Mouse (Mus musculus) effector memory CD4-positive, alpha-beta T cell, adult 5 months (primary cell): ENCODE measurements around the gene BC035947. TPM values are rescaled to one million over a fixed set of nuclear protein-coding genes. Genes with fewer than 3 reads are reported as not detected.

ENCODE experiments used
- polyA plus RNA-seq: library from polyadenylated mRNA; unstranded; fragments of 100-300 nt; shearing (Covaris generic); gene quantifications from one replicate; pipeline ENCODE4 v1.2.1, GENCODE M21; 2017

BC035947 gene
- not detected for polyA plus RNA-seq

GRCm38 (mm10) chr1:78511621-78512160 is at the start of gene BC035947:
BC035947 (minus strand) TSS chr1:78512158.

GRCm38 (mm10) chr1:78510862-78511261 is 1.1 kb downstream of the BC035947 start, which contains the start of gene Mogat1:
Mogat1 (plus strand) TSS chr1:78510991.

GRCm38 (mm10) chr1:78488752-78489492 is 23.0 kb downstream of the BC035947 start, which contains the start of gene Farsb:
Farsb (minus strand) TSS chr1:78488897.

Other genes with a start within 250 kb of the BC035947 start
- gene Sgpp2, start 201.8 kb downstream of the BC035947 start, polyA plus RNA-seq, result 0.14 TPM
- 67.5 TPM for gene Farsb, start 23.3 kb downstream of the BC035947 start, polyA plus RNA-seq
- gene Mogat1, start 1.2 kb downstream of the BC035947 start, polyA plus RNA-seq, result 1.0 TPM
- gene Acsl3, start 145.7 kb upstream of the BC035947 start, polyA plus RNA-seq, result 21.5 TPM
- gene Utp14b, start 145.9 kb upstream of the BC035947 start, polyA plus RNA-seq, result 7.4 TPM